In the genomic region with DNA sequence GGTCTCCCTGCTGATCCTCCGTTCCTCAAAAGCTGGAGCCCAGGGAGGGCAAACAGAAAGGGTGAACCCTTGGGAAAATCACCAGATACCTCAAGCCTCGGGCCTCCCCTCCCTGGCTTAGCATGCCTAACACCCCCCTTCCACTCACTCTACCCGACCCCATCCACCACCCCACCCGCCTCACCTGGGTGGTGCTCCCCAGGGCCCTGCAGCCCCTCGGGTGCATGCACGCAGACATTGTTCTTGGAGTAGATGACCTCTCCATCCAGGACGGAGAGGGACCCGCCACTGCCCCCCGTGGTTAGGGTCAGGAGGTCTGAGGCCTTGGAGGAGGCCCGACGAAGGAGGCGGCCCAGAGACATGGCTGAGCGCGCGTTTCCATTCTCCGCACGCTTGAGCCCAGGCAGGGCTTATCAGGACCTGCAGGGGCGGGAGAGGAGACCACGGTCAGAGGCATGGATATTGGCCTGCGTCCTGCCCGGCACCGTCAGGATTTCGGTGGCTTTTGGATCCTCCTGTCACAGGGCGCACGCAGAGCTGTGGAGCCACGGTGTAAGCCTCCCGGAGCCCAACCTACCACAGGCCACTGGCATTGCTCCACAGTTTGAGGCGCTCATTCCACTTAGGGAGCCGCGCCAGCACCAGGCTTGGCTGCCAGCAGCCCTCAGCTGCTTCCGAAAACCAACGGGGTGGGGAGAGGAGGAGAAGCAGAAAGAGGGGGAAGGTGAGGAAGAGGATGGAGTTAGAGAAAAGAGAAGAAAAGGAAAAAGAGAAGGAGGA, we compare ENCODE assay signal across 8 mouse cellular contexts. TPM values are rescaled to one million over a fixed set of nuclear protein-coding genes. Genes with fewer than 3 reads are reported as not detected.
DNase-seq lines count a peak whose midpoint lies in the region; ATAC-seq and TF ChIP-seq lines count a peak whose summit lies in the region.

No protein-coding gene starts in this region.

- no peak overlapping the region for H3K4me2 ChIP-seq in hindbrain, embryonic 14.5 days (replicated peaks)
- no peak overlapping the region for H3K4me2 ChIP-seq in hindbrain, embryonic 12.5 days (replicated peaks)
- peak overlapping the region; percentile 6; the same call in 1 of the 2 replicates for H3K4me2 ChIP-seq in hindbrain, postnatal 0 days (ENCODE audit: low read depth, low read length)

- ATAC-seq in hindbrain, embryonic 14.5 days (ENCODE audit: low FRiP score) = no peak
- no peak for ATAC-seq in hindbrain, embryonic 12.5 days (ENCODE audit: low FRiP score)
- ATAC-seq in hindbrain, postnatal 0 days = no peak

- no peak overlapping the region for H3K4me3 ChIP-seq in hindbrain, embryonic 14.5 days (replicated peaks; ENCODE audit: low read length)
- H3K4me3 ChIP-seq in hindbrain, embryonic 12.5 days = no peak overlapping the region
- H3K4me3 ChIP-seq in gastrocnemius, adult 2 months = peak overlapping the region; percentile 62
- H3K4me3 ChIP-seq in hindbrain, postnatal 0 days (ENCODE audit: low read length) = no peak overlapping the region

- no peaks in the 10 kb centered on the region for H3K9me3 ChIP-seq in hindbrain, embryonic 14.5 days (ENCODE audit: control insufficient read depth, low read length)
- H3K9me3 ChIP-seq in hindbrain, embryonic 12.5 days (replicated peaks) = no peaks in the 10 kb centered on the region
- H3K9me3 ChIP-seq in hindbrain, postnatal 0 days (ENCODE audit: low read length) = no peaks in the 10 kb centered on the region

- DNase-seq in hindbrain, embryonic 14.5 days (ENCODE audit: low spot score) = peak; percentile 69
- DNase-seq in brain, adult 2 months (ENCODE audit: low read depth, low spot score) = peak; percentile 95
- peak; percentile 93 for DNase-seq in gastrocnemius, adult 2 months
- peak; percentile 83 for DNase-seq in hindbrain, postnatal 0 days (ENCODE audit: low spot score)
- DNase-seq in lung, postnatal 14 days = peak; percentile 79
- no peak for DNase-seq in spleen, adult 12 weeks (ENCODE audit: low spot score)
- no peak for DNase-seq in c-Kit-positive CD71-positive TER-119-positive erythroid progenitor cells, embryonic 14.5 days (ENCODE audit: low spot score)

- intact Hi-C loops in gastrocnemius, adult 2 months (cut with DNase I) = no loop called here

- no peaks in the 10 kb centered on the region for H3K27me3 ChIP-seq in hindbrain, embryonic 14.5 days (ENCODE audit: control insufficient read depth, insufficient read depth, low read length)
- H3K27me3 ChIP-seq in hindbrain, embryonic 12.5 days = no peaks in the 10 kb centered on the region
- H3K27me3 ChIP-seq in hindbrain, postnatal 0 days (ENCODE audit: insufficient read depth, low read length) = no peaks in the 10 kb centered on the region

- peaks cover 21% of the 10 kb centered on the region for H3K4me1 ChIP-seq in hindbrain, embryonic 14.5 days (replicated peaks; ENCODE audit: control insufficient read depth, insufficient read depth, low read length)
- H3K4me1 ChIP-seq in hindbrain, embryonic 12.5 days = peaks cover 42% of the 10 kb centered on the region
- H3K4me1 ChIP-seq in hindbrain, postnatal 0 days (ENCODE audit: insufficient read depth, low read length) = peaks cover 41% of the 10 kb centered on the region

- H3K9ac ChIP-seq in hindbrain, embryonic 14.5 days = no peak overlapping the region
- no peak overlapping the region for H3K9ac ChIP-seq in hindbrain, embryonic 12.5 days
- no peak overlapping the region for H3K9ac ChIP-seq in hindbrain, postnatal 0 days (replicated peaks; ENCODE audit: low read length)

- H3K27ac ChIP-seq in hindbrain, embryonic 14.5 days = peak overlapping the region; percentile 3; the same call in 1 of the 2 replicates
- H3K27ac ChIP-seq in hindbrain, embryonic 12.5 days = no peak overlapping the region
- peak overlapping the region; percentile 25 for H3K27ac ChIP-seq in gastrocnemius, adult 2 months
- H3K27ac ChIP-seq in hindbrain, postnatal 0 days = peak overlapping the region; percentile 74

- peaks cover 30% of the 10 kb centered on the region for H3K36me3 ChIP-seq in hindbrain, embryonic 14.5 days (replicated peaks; ENCODE audit: control insufficient read depth, insufficient read depth)
- H3K36me3 ChIP-seq in hindbrain, embryonic 12.5 days = peaks cover 34% of the 10 kb centered on the region
- peaks cover 7% of the 10 kb centered on the region for H3K36me3 ChIP-seq in hindbrain, postnatal 0 days (ENCODE audit: insufficient read depth, low read length)

- TF ChIP-seq CTCF in gastrocnemius, adult 2 months (IDR thresholded peaks at IDR 0.05) = no peak
- TF ChIP-seq CTCF in hindbrain, postnatal 0 days (IDR thresholded peaks at IDR 0.05; ENCODE audit: low read depth) = no peak

- WGBS in hindbrain, embryonic 14.5 days = 58% methylated on average over 32 of the region's 32 CpGs
- 67% methylated on average over 32 of the region's 32 CpGs for WGBS in hindbrain, embryonic 12.5 days
- 50% methylated on average over 32 of the region's 32 CpGs for WGBS in hindbrain, postnatal 0 days

RNA-seq across cellular contexts. Expression of a gene that starts 17.8 kb away (rescaled TPM):
- polyA plus RNA-seq in hindbrain, embryonic 14.5 days (2014; fragmentation: Nextera tagmentation; extraction: Ambion mirVana) = 39.3 and 41.2 TPM in 2 replicates
- 34.7 and 36.7 TPM in 2 replicates for polyA plus RNA-seq in hindbrain, embryonic 12.5 days (2016; fragmentation: Nextera tagmentation; extraction: Ambion mirVana)
- 10 to 100 TPM; 30.7 to 36.6 TPM for total RNA-seq in gastrocnemius, adult 2 months (2021)
- 161 and 182 TPM in 2 replicates for total RNA-seq in hindbrain, postnatal 0 days (2014; rRNA removed)
- 42.1 and 43.9 TPM in 2 replicates for polyA plus RNA-seq in hindbrain, postnatal 0 days (2015; fragmentation: Nextera tagmentation; extraction: Ambion mirVana)

RNA-seq across cellular contexts. Expression of a gene that starts 17.9 kb away (rescaled TPM):
- polyA plus RNA-seq in hindbrain, embryonic 14.5 days (2014; fragmentation: Nextera tagmentation; extraction: Ambion mirVana) = 12.0 and 14.1 TPM in 2 replicates
- polyA plus RNA-seq in hindbrain, embryonic 12.5 days (2016; fragmentation: Nextera tagmentation; extraction: Ambion mirVana) = 19.1 and 20.5 TPM in 2 replicates
- total RNA-seq in gastrocnemius, adult 2 months (2021) = not detected
- 11.5 and 12.5 TPM in 2 replicates for total RNA-seq in hindbrain, postnatal 0 days (2014; rRNA removed)
- 9.7 and 10.3 TPM in 2 replicates for polyA plus RNA-seq in hindbrain, postnatal 0 days (2015; fragmentation: Nextera tagmentation; extraction: Ambion mirVana)

RNA-seq across cellular contexts. Expression of a gene that starts 57.2 kb away (rescaled TPM):
- polyA plus RNA-seq in hindbrain, embryonic 14.5 days (2014; fragmentation: Nextera tagmentation; extraction: Ambion mirVana) = 78.7 and 82.4 TPM in 2 replicates
- polyA plus RNA-seq in hindbrain, embryonic 12.5 days (2016; fragmentation: Nextera tagmentation; extraction: Ambion mirVana) = 49.3 and 52.4 TPM in 2 replicates
- total RNA-seq in gastrocnemius, adult 2 months (2021) = 100 to 1,000 TPM; 148 to 177 TPM
- 223 and 230 TPM in 2 replicates for total RNA-seq in hindbrain, postnatal 0 days (2014; rRNA removed)
- 123 and 128 TPM in 2 replicates for polyA plus RNA-seq in hindbrain, postnatal 0 days (2015; fragmentation: Nextera tagmentation; extraction: Ambion mirVana)

Comparison
In these comparisons a context has a peak if more than half of its experiments do, and no peak if none do; other contexts are left out.
1. DNase-seq: peak in hindbrain, embryonic 14.5 days (single experiment), brain, adult 2 months (single experiment), gastrocnemius, adult 2 months (single experiment), hindbrain, postnatal 0 days (single experiment) and lung, postnatal 14 days (single experiment); none in spleen, adult 12 weeks (single experiment) and c-Kit-positive CD71-positive TER-119-positive erythroid progenitor cells, embryonic 14.5 days (single experiment).